Mouse (Mus musculus): Measurements from ENCODE around the gene Clybl.

GRCm38 (mm10) chr14:122376482-122377143 is 195.1 kb downstream of the Clybl start:
- TF ChIP-seq CTCF (IDR thresholded peaks at IDR 0.05; ENCODE audit: extremely low read depth, insufficient read depth, low read length) (no peak), POLR2A (IDR thresholded peaks at IDR 0.05; ENCODE audit: extremely low read depth, insufficient read depth, low read length) (no peak)

Measured in cortical plate, adult 2 months (tissue).